Mouse (Mus musculus): ENCODE measurements around the gene Nr1i2.

DNA sequence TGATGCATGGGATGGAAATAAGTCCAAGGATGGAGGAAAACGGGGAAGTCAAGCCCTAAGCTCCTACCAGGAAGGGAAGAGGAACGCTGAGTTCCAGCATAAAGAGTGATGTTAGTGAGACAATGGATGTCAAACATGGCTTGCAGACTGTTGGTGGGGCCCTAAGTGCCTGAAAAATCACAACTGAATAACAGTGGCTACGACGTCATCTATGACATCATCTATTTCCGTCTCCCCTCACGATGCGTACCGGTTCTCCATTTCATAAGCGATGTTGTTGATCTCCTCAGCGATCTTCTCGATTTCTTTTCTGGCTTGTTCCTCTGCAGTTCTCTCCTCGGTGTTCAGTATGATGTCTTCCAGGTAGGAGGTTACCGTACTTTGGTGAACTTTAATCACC lies 7.7 kb upstream of the Nr1i2 start:
- TF ChIP-seq CTCF (IDR thresholded peaks at IDR 0.05; ENCODE audit: control insufficient read depth, insufficient read depth, insufficient replicate concordance, low read depth, low read length) (no peak), POLR2A (IDR thresholded peaks at IDR 0.05; ENCODE audit: control insufficient read depth, low read depth, low read length) (no peak)

Measured in testis, adult 2 months (tissue).